11 mouse cellular contexts compared by ENCODE assay signal in the genomic region with DNA sequence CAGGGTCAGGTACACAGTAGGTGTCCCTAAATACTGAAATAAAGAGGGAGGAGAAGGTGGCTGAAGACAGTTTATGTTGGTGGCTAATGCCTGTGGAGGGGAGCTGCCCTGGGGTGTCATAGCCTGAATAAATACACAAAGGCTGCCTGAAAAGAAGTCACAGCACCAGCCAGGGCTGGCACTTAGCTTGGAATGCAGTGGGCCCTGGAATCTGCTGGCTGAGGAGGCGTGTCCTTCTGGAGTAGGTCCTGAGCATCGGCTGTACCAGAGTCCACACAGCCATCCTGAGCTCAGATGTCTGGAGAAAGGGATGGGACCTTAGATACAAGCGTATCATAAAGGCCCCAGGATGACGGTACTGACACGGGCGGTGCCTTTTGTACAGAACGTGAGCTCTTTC. TPM values are rescaled to one million over a fixed set of nuclear protein-coding genes. Genes with fewer than 3 reads are reported as not detected.
DNase-seq lines count a peak whose midpoint lies in the region; ATAC-seq and TF ChIP-seq lines count a peak whose summit lies in the region.
"Had no signal": no experiment of that assay in that cellular context is flagged by ENCODE, and none has a peak within 500 bp of the region (broad histone marks: within the 10 kb centered on the region; RNA-seq: fewer than 3 reads in every experiment).

No protein-coding gene starts in this region.

- DNase-seq in limb, embryonic 10.5 days (ENCODE audit: low spot score), result no peak
- DNase-seq in heart, postnatal 0 days (ENCODE audit: low spot score), result peak; percentile 60
- DNase-seq in B cell, adult 2 months, result no peak
- DNase-seq: cerebellum, adult 11 months; midbrain, embryonic 14.5 days; right cerebral cortex, postnatal 4 days had no signal

- H3K4me1 ChIP-seq in limb, embryonic 12.5 days (replicated peaks), result peaks cover 42% of the 10 kb centered on the region
- H3K4me1 ChIP-seq in limb, embryonic 10.5 days, result peaks cover 44% of the 10 kb centered on the region
- H3K4me1 ChIP-seq in heart, postnatal 0 days (ENCODE audit: control insufficient read depth, insufficient read depth), result peaks cover 15% of the 10 kb centered on the region
- peaks cover 77% of the 10 kb centered on the region for H3K4me1 ChIP-seq in liver, embryonic 12.5 days
- peaks cover 30% of the 10 kb centered on the region for H3K4me1 ChIP-seq in stomach, embryonic 16.5 days (ENCODE audit: control insufficient read depth, insufficient read depth, low read length)

- 0 out of 2 replicates have a peak overlapping the region, but pooled peaks have one; percentile 53 for H3K27ac ChIP-seq in limb, embryonic 12.5 days
- H3K27ac ChIP-seq in limb, embryonic 10.5 days, result no peak overlapping the region; the same call in 1 of the 2 replicates
- peak overlapping the region; percentile 95 for H3K27ac ChIP-seq in heart, postnatal 0 days (ENCODE audit: low read depth)
- peak overlapping the region; percentile 96 for H3K27ac ChIP-seq in liver, embryonic 12.5 days
- H3K27ac ChIP-seq in stomach, embryonic 16.5 days (ENCODE audit: low read length), result 0 out of 2 replicates have a peak overlapping the region, but pooled peaks have one; percentile 97

- ATAC-seq in limb, embryonic 12.5 days (ENCODE audit: insufficient number of reproducible peaks, insufficient read depth, low FRiP score, low TSS enrichment, low read depth), result no peak
- ATAC-seq in heart, postnatal 0 days (ENCODE audit: insufficient read depth, low read depth), result no peak
- no peak for ATAC-seq in liver, embryonic 12.5 days
- ATAC-seq in stomach, embryonic 16.5 days (ENCODE audit: insufficient read depth, low FRiP score), result no peak
- no peak for ATAC-seq in cerebellum, adult (ENCODE audit: insufficient number of reproducible peaks, low FRiP score, low TSS enrichment)
- ATAC-seq: forebrain, embryonic 16.5 days had no signal

- no peak for TF ChIP-seq EP300 in heart, postnatal 0 days (IDR thresholded peaks at IDR 0.05; ENCODE audit: low read depth)

- no peak overlapping the region for H3K4me2 ChIP-seq in limb, embryonic 12.5 days
- H3K4me2 ChIP-seq in heart, postnatal 0 days (ENCODE audit: low read depth, low read length), result no peak overlapping the region
- H3K4me2 ChIP-seq in liver, embryonic 12.5 days, result peak overlapping the region; percentile 94
- no peak overlapping the region for H3K4me2 ChIP-seq in stomach, embryonic 16.5 days (ENCODE audit: low read depth, low read length)

- H3K4me3 ChIP-seq in limb, embryonic 12.5 days (replicated peaks), result no peak overlapping the region
- H3K4me3 ChIP-seq in limb, embryonic 10.5 days, result no peak overlapping the region
- no peak overlapping the region for H3K4me3 ChIP-seq in heart, postnatal 0 days (ENCODE audit: low read depth, low read length)
- no peak overlapping the region for H3K4me3 ChIP-seq in liver, embryonic 12.5 days
- H3K4me3 ChIP-seq in stomach, embryonic 16.5 days (replicated peaks; ENCODE audit: low read length), result no peak overlapping the region

- TF ChIP-seq CTCF in heart, postnatal 0 days (IDR thresholded peaks at IDR 0.05; ENCODE audit: low read depth), result no peak

- H3K27me3 ChIP-seq in limb, embryonic 12.5 days, result no peaks in the 10 kb centered on the region
- H3K27me3 ChIP-seq in limb, embryonic 10.5 days (ENCODE audit: low read depth, poor library complexity, severe bottlenecking), result no peaks in the 10 kb centered on the region
- H3K27me3 ChIP-seq in heart, postnatal 0 days (ENCODE audit: control insufficient read depth, insufficient read depth, low read length), result no peaks in the 10 kb centered on the region
- no peaks in the 10 kb centered on the region for H3K27me3 ChIP-seq in liver, embryonic 12.5 days (replicated peaks)
- H3K27me3 ChIP-seq in stomach, embryonic 16.5 days (ENCODE audit: control insufficient read depth, insufficient read depth, low read length), result no peaks in the 10 kb centered on the region

- H3K9me3 ChIP-seq in limb, embryonic 12.5 days, result no peaks in the 10 kb centered on the region
- no peaks in the 10 kb centered on the region for H3K9me3 ChIP-seq in limb, embryonic 10.5 days (replicated peaks)
- H3K9me3 ChIP-seq in heart, postnatal 0 days (replicated peaks; ENCODE audit: control insufficient read depth, low read length), result no peaks in the 10 kb centered on the region
- no peaks in the 10 kb centered on the region for H3K9me3 ChIP-seq in liver, embryonic 12.5 days (replicated peaks)
- no peaks in the 10 kb centered on the region for H3K9me3 ChIP-seq in stomach, embryonic 16.5 days (replicated peaks; ENCODE audit: control insufficient read depth, low read length)

- 74% methylated on average over 7 of the region's 7 CpGs for WGBS in limb, embryonic 12.5 days
- 80% methylated on average over 7 of the region's 7 CpGs for WGBS in limb, embryonic 10.5 days
- 37% methylated on average over 7 of the region's 7 CpGs for WGBS in heart, postnatal 0 days
- 66% methylated on average over 7 of the region's 7 CpGs for WGBS in liver, embryonic 12.5 days (ENCODE audit: insufficient replicate concordance)
- 68% methylated on average over 7 of the region's 7 CpGs for WGBS in stomach, embryonic 16.5 days

- H3K9ac ChIP-seq in limb, embryonic 12.5 days (replicated peaks), result no peak overlapping the region
- no peak overlapping the region for H3K9ac ChIP-seq in heart, postnatal 0 days (replicated peaks; ENCODE audit: low read depth, low read length)
- H3K9ac ChIP-seq in liver, embryonic 12.5 days, result peak overlapping the region; percentile 76
- H3K9ac ChIP-seq in stomach, embryonic 16.5 days (ENCODE audit: low read length), result peak overlapping the region; percentile 27; the same call in 1 of the 2 replicates

- peaks cover 10% of the 10 kb centered on the region for H3K36me3 ChIP-seq in limb, embryonic 12.5 days
- H3K36me3 ChIP-seq in limb, embryonic 10.5 days, result peaks cover 9% of the 10 kb centered on the region
- peaks cover 11% of the 10 kb centered on the region; the same call in 1 of the 2 replicates for H3K36me3 ChIP-seq in heart, postnatal 0 days (replicated peaks; ENCODE audit: control insufficient read depth, insufficient read depth, low read length)
- H3K36me3 ChIP-seq in liver, embryonic 12.5 days, result peaks cover 15% of the 10 kb centered on the region
- H3K36me3 ChIP-seq in stomach, embryonic 16.5 days (ENCODE audit: control insufficient read depth, insufficient read depth, low read length), result no peaks in the 10 kb centered on the region; the same call in 1 of the 2 replicates

RNA-seq across cellular contexts. Expression of a gene that starts 5.1 kb away (rescaled TPM):
- polyA plus RNA-seq in limb, embryonic 12.5 days (2016; fragmentation: Nextera tagmentation; extraction: Ambion mirVana), result 29.4 and 30.4 TPM in 2 replicates
- 25.0 and 29.8 TPM in 2 replicates for polyA plus RNA-seq in limb, embryonic 10.5 days (2016; fragmentation: Nextera tagmentation; extraction: Ambion mirVana)
- 23.4 and 70.5 TPM in 2 replicates for total RNA-seq in heart, postnatal 0 days (2014; rRNA removed; ENCODE audit: low replicate concordance)
- polyA plus RNA-seq in heart, postnatal 0 days (2015; fragmentation: Nextera tagmentation; extraction: Ambion mirVana), result 30.8 and 31.0 TPM in 2 replicates
- polyA plus RNA-seq in liver, embryonic 12.5 days (2016; fragmentation: Nextera tagmentation; extraction: Ambion mirVana), result 19.5 and 20.9 TPM in 2 replicates
- polyA plus RNA-seq in stomach, embryonic 16.5 days (2015; fragmentation: Nextera tagmentation; extraction: Ambion mirVana), result 42.0 and 45.9 TPM in 2 replicates

RNA-seq across cellular contexts. Expression of a gene that starts 7.3 kb away (rescaled TPM):
- polyA plus RNA-seq in limb, embryonic 12.5 days (2016; fragmentation: Nextera tagmentation; extraction: Ambion mirVana), result 5.6 and 6.1 TPM in 2 replicates
- 3.5 and 4.3 TPM in 2 replicates for polyA plus RNA-seq in limb, embryonic 10.5 days (2016; fragmentation: Nextera tagmentation; extraction: Ambion mirVana)
- 1.9 and 2.2 TPM in 2 replicates for total RNA-seq in heart, postnatal 0 days (2014; rRNA removed; ENCODE audit: low replicate concordance)
- 1.1 TPM in 2 replicates for polyA plus RNA-seq in heart, postnatal 0 days (2015; fragmentation: Nextera tagmentation; extraction: Ambion mirVana)
- 0.91 and 1.2 TPM in 2 replicates for polyA plus RNA-seq in liver, embryonic 12.5 days (2016; fragmentation: Nextera tagmentation; extraction: Ambion mirVana)
- polyA plus RNA-seq in stomach, embryonic 16.5 days (2015; fragmentation: Nextera tagmentation; extraction: Ambion mirVana), result 3.7 and 4.0 TPM in 2 replicates

RNA-seq across cellular contexts. Expression of a gene that starts 18.3 kb away (rescaled TPM):
- 29.4 and 30.3 TPM in 2 replicates for polyA plus RNA-seq in limb, embryonic 12.5 days (2016; fragmentation: Nextera tagmentation; extraction: Ambion mirVana)
- 20.1 and 29.7 TPM in 2 replicates for polyA plus RNA-seq in limb, embryonic 10.5 days (2016; fragmentation: Nextera tagmentation; extraction: Ambion mirVana)
- total RNA-seq in heart, postnatal 0 days (2014; rRNA removed; ENCODE audit: low replicate concordance), result 4.3 and 11.4 TPM in 2 replicates
- 16.9 and 20.8 TPM in 2 replicates for polyA plus RNA-seq in heart, postnatal 0 days (2015; fragmentation: Nextera tagmentation; extraction: Ambion mirVana)
- polyA plus RNA-seq in liver, embryonic 12.5 days (2016; fragmentation: Nextera tagmentation; extraction: Ambion mirVana), result 24.6 and 26.3 TPM in 2 replicates
- polyA plus RNA-seq in stomach, embryonic 16.5 days (2015; fragmentation: Nextera tagmentation; extraction: Ambion mirVana), result 38.1 and 39.4 TPM in 2 replicates

RNA-seq across cellular contexts. Expression of a gene that starts 31.2 kb away (rescaled TPM):
- polyA plus RNA-seq in limb, embryonic 12.5 days (2016; fragmentation: Nextera tagmentation; extraction: Ambion mirVana), result 0.60 and 0.97 TPM in 2 replicates
- polyA plus RNA-seq in limb, embryonic 10.5 days (2016; fragmentation: Nextera tagmentation; extraction: Ambion mirVana), result 0.54 and 0.79 TPM in 2 replicates
- 0.23 and 1.1 TPM in 2 replicates for total RNA-seq in heart, postnatal 0 days (2014; rRNA removed; ENCODE audit: low replicate concordance)
- 0.15 and 0.18 TPM in 2 replicates for polyA plus RNA-seq in heart, postnatal 0 days (2015; fragmentation: Nextera tagmentation; extraction: Ambion mirVana)
- polyA plus RNA-seq in liver, embryonic 12.5 days (2016; fragmentation: Nextera tagmentation; extraction: Ambion mirVana), result 0.17 and 0.23 TPM in 2 replicates
- polyA plus RNA-seq in stomach, embryonic 16.5 days (2015; fragmentation: Nextera tagmentation; extraction: Ambion mirVana), result 0.35 and 0.79 TPM in 2 replicates

RNA-seq across cellular contexts. Expression of a gene that starts 44.1 kb away (rescaled TPM):
- polyA plus RNA-seq in limb, embryonic 12.5 days (2016; fragmentation: Nextera tagmentation; extraction: Ambion mirVana), result 34.1 and 38.8 TPM in 2 replicates
- polyA plus RNA-seq in limb, embryonic 10.5 days (2016; fragmentation: Nextera tagmentation; extraction: Ambion mirVana), result 33.3 and 34.9 TPM in 2 replicates
- 36.4 and 59.7 TPM in 2 replicates for total RNA-seq in heart, postnatal 0 days (2014; rRNA removed; ENCODE audit: low replicate concordance)
- polyA plus RNA-seq in heart, postnatal 0 days (2015; fragmentation: Nextera tagmentation; extraction: Ambion mirVana), result 33.3 and 34.4 TPM in 2 replicates
- polyA plus RNA-seq in liver, embryonic 12.5 days (2016; fragmentation: Nextera tagmentation; extraction: Ambion mirVana), result 895 and 897 TPM in 2 replicates
- 112 and 113 TPM in 2 replicates for polyA plus RNA-seq in stomach, embryonic 16.5 days (2015; fragmentation: Nextera tagmentation; extraction: Ambion mirVana)

Comparison
In these comparisons a context has a peak if more than half of its experiments do, and no peak if none do; other contexts are left out.
1. H3K9ac ChIP-seq: peak in liver, embryonic 12.5 days (single experiment) and stomach, embryonic 16.5 days (single experiment); none in limb, embryonic 12.5 days (single experiment) and heart, postnatal 0 days (single experiment).